Mouse (Mus musculus): ENCODE measurements around the gene Elavl4. TPM values are rescaled to one million over a fixed set of nuclear protein-coding genes. Genes with fewer than 3 reads are reported as not detected.

Elavl4 gene
- 0.42 to 0.45 TPM in 2 of 4 replicates, not detected in the others for total RNA-seq (2023; ENCODE audit: inconsistent age)

GRCm38 (mm10) chr4:110351178-110352000, at the start of gene Elavl4:
Elavl4 (minus strand) TSS chr4:110351909.

GRCm38 (mm10) chr4:110397618-110398045, 45.9 kb upstream of the Elavl4 start, which contains the start of gene Agbl4:
Agbl4 (plus strand) TSS chr4:110397661.

Other genes with a start within 250 kb of the Elavl4 start
- gene Agbl4, start 45.8 kb upstream of the Elavl4 start, total RNA-seq (2023; ENCODE audit: inconsistent age) = not detected in 4 replicates